Mouse (Mus musculus): ENCODE results near the gene Tcte1. TPM values are rescaled to one million over a fixed set of nuclear protein-coding genes. Genes with fewer than 3 reads are reported as not detected.

Tcte1 gene
- polyA plus RNA-seq, 1 experiment: 0.12 TPM

GRCm38 (mm10) chr17:45526571-45526970 lies 3.3 kb downstream of the Tcte1 start:
- H3K4me1 ChIP-seq: peaks cover 22% of the 10 kb centered on the region
- no peaks in the 10 kb centered on the region for H3K36me3 ChIP-seq (replicated peaks; ENCODE audit: low read length)
- no peaks in the 10 kb centered on the region for H3K9me3 ChIP-seq
- H3K4me3 ChIP-seq (replicated peaks): no peak overlapping the region
- TF ChIP-seq GATA1 (IDR thresholded peaks at IDR 0.05; ENCODE audit: borderline replicate concordance, low read length): no peak
- TF ChIP-seq FLI1 (IDR thresholded peaks at IDR 0.05; ENCODE audit: low read length): no peak
- H3K27me3 ChIP-seq (replicated peaks): peaks cover 79% of the 10 kb centered on the region

GRCm38 (mm10) chr17:45530346-45530782 lies 7.1 kb downstream of the Tcte1 start:
- Histone ChIP-seq H3K27me3 (replicated peaks) (peaks cover 79% of the 10 kb centered on the region), H3K4me1 (peaks cover 8% of the 10 kb centered on the region; the same call in 1 of the 2 replicates), H3K4me3 (replicated peaks) (no peak overlapping the region), H3K36me3 (replicated peaks; ENCODE audit: low read length) (no peaks in the 10 kb centered on the region), H3K9me3 (no peaks in the 10 kb centered on the region)
- no peak for TF ChIP-seq GATA1 (IDR thresholded peaks at IDR 0.05; ENCODE audit: borderline replicate concordance, low read length)
- TF ChIP-seq FLI1 (IDR thresholded peaks at IDR 0.05; ENCODE audit: low read length): no peak

GRCm38 (mm10) chr17:45532896-45533295 lies 9.7 kb downstream of the Tcte1 start:
- Histone ChIP-seq H3K4me1 (peaks cover 9% of the 10 kb centered on the region; the same call in 1 of the 2 replicates), H3K27me3 (replicated peaks) (peaks cover 84% of the 10 kb centered on the region), H3K9me3 (no peaks in the 10 kb centered on the region), H3K4me3 (replicated peaks) (no peak overlapping the region), H3K36me3 (replicated peaks; ENCODE audit: low read length) (no peaks in the 10 kb centered on the region)
- no peak for TF ChIP-seq GATA1 (IDR thresholded peaks at IDR 0.05; ENCODE audit: borderline replicate concordance, low read length)
- no peak for TF ChIP-seq FLI1 (IDR thresholded peaks at IDR 0.05; ENCODE audit: low read length)

GRCm38 (mm10) chr17:45536264-45536663 lies 13.0 kb downstream of the Tcte1 start:
- Histone ChIP-seq H3K36me3 (replicated peaks; ENCODE audit: low read length) (no peaks in the 10 kb centered on the region), H3K27me3 (replicated peaks) (peaks cover 91% of the 10 kb centered on the region), H3K4me1 (peaks cover 4% of the 10 kb centered on the region; the same call in 1 of the 2 replicates), H3K9me3 (no peaks in the 10 kb centered on the region), H3K4me3 (replicated peaks) (no peak overlapping the region)
- TF ChIP-seq FLI1 (IDR thresholded peaks at IDR 0.05; ENCODE audit: low read length) (no peak), GATA1 (IDR thresholded peaks at IDR 0.05; ENCODE audit: borderline replicate concordance, low read length) (no peak)

GRCm38 (mm10) chr17:45538394-45538793 lies 15.2 kb downstream of the Tcte1 start:
- peaks cover 5% of the 10 kb centered on the region; the same call in 1 of the 2 replicates for H3K4me1 ChIP-seq
- TF ChIP-seq GATA1 (IDR thresholded peaks at IDR 0.05; ENCODE audit: borderline replicate concordance, low read length): no peak
- no peaks in the 10 kb centered on the region for H3K36me3 ChIP-seq (replicated peaks; ENCODE audit: low read length)
- no peak overlapping the region for H3K4me3 ChIP-seq (replicated peaks)
- H3K27me3 ChIP-seq (replicated peaks): peaks cover 94% of the 10 kb centered on the region
- no peaks in the 10 kb centered on the region for H3K9me3 ChIP-seq

- no peak overlapping the region for H3K4me3 ChIP-seq (replicated peaks)
- no peaks in the 10 kb centered on the region for H3K36me3 ChIP-seq (replicated peaks; ENCODE audit: low read length)
- peaks cover 98% of the 10 kb centered on the region for H3K27me3 ChIP-seq (replicated peaks)
- no peaks in the 10 kb centered on the region for H3K9me3 ChIP-seq
- TF ChIP-seq GATA1 (IDR thresholded peaks at IDR 0.05; ENCODE audit: borderline replicate concordance, low read length): no peak
- TF ChIP-seq FLI1 (IDR thresholded peaks at IDR 0.05; ENCODE audit: low read length): no peak
- H3K4me1 ChIP-seq: peaks cover 18% of the 10 kb centered on the region
Measured at GRCm38 (mm10) chr17:45539664-45540063, 16.4 kb downstream of the Tcte1 start.

- Histone ChIP-seq H3K4me3 (replicated peaks) (no peak overlapping the region), H3K36me3 (replicated peaks; ENCODE audit: low read length) (no peaks in the 10 kb centered on the region), H3K27me3 (replicated peaks) (peaks cover 98% of the 10 kb centered on the region), H3K9me3 (no peaks in the 10 kb centered on the region), H3K4me1 (peaks cover 32% of the 10 kb centered on the region)
- TF ChIP-seq GATA1 (IDR thresholded peaks at IDR 0.05; ENCODE audit: borderline replicate concordance, low read length): no peak
- no peak for TF ChIP-seq FLI1 (IDR thresholded peaks at IDR 0.05; ENCODE audit: low read length)
Measured at GRCm38 (mm10) chr17:45542129-45542528, 18.9 kb downstream of the Tcte1 start.

GRCm38 (mm10) chr17:45542705-45543104 lies 19.5 kb downstream of the Tcte1 start:
- Histone ChIP-seq H3K36me3 (replicated peaks; ENCODE audit: low read length) (no peaks in the 10 kb centered on the region), H3K4me3 (replicated peaks) (no peak overlapping the region), H3K4me1 (peaks cover 32% of the 10 kb centered on the region), H3K9me3 (no peaks in the 10 kb centered on the region), H3K27me3 (replicated peaks) (peaks cover 99% of the 10 kb centered on the region)
- TF ChIP-seq GATA1 (IDR thresholded peaks at IDR 0.05; ENCODE audit: borderline replicate concordance, low read length) (no peak), FLI1 (IDR thresholded peaks at IDR 0.05; ENCODE audit: low read length) (no peak)

GRCm38 (mm10) chr17:45543115-45543514 lies 19.9 kb downstream of the Tcte1 start:
- no peak for TF ChIP-seq FLI1 (IDR thresholded peaks at IDR 0.05; ENCODE audit: low read length)
- no peaks in the 10 kb centered on the region for H3K9me3 ChIP-seq
- peaks cover 99% of the 10 kb centered on the region for H3K27me3 ChIP-seq (replicated peaks)
- H3K4me3 ChIP-seq (replicated peaks): no peak overlapping the region
- no peaks in the 10 kb centered on the region for H3K36me3 ChIP-seq (replicated peaks; ENCODE audit: low read length)
- H3K4me1 ChIP-seq: peaks cover 35% of the 10 kb centered on the region

GRCm38 (mm10) chr17:45544001-45544872 lies 21.0 kb downstream of the Tcte1 start:
- Histone ChIP-seq H3K4me1 (peaks cover 46% of the 10 kb centered on the region), H3K36me3 (replicated peaks; ENCODE audit: low read length) (no peaks in the 10 kb centered on the region), H3K9me3 (no peaks in the 10 kb centered on the region), H3K4me3 (replicated peaks) (peak overlapping the region; percentile 88), H3K27me3 (replicated peaks) (peaks cover 99% of the 10 kb centered on the region)
- TF ChIP-seq GATA1 (IDR thresholded peaks at IDR 0.05; ENCODE audit: borderline replicate concordance, low read length) (no peak), FLI1 (IDR thresholded peaks at IDR 0.05; ENCODE audit: low read length) (no peak)

Data from megakaryocyte, embryonic 14.5 days (primary cell).